Mouse (Mus musculus) olfactory bulb, adult 2 months (tissue): ENCODE results near the gene Rrp12.

Experiments used
- CTCF ChIP-seq: fragments of 200-500 bp; IDR thresholded peaks from 2 replicates; pipeline ENCODE4 v1.5.1; 2012; ENCODE audit warnings: low read depth, mild to moderate bottlenecking, low read length, moderate library complexity; ENCODE audit not compliant: insufficient read depth
- POLR2A ChIP-seq: fragments of 200-500 bp; IDR thresholded peaks from 2 replicates; pipeline ENCODE4 v1.6.1; 2012; ENCODE audit warnings: mild to moderate bottlenecking, low read depth, low read length, moderate library complexity; ENCODE audit not compliant: insufficient read depth

- TF ChIP-seq POLR2A (no peak), CTCF (no peak)
These were observed 38.1 kb downstream of the Rrp12 start for GRCm38 (mm10) chr19:41857816-41858310.
